Mouse (Mus musculus): ENCODE data around the gene Psme1. TPM values are rescaled to one million over a fixed set of nuclear protein-coding genes. Genes with fewer than 3 reads are reported as not detected.

Psme1 gene
- total and polyA plus RNA-seq, 3 experiments, result 85.9 to 205 TPM; not detected in 1

DNA sequence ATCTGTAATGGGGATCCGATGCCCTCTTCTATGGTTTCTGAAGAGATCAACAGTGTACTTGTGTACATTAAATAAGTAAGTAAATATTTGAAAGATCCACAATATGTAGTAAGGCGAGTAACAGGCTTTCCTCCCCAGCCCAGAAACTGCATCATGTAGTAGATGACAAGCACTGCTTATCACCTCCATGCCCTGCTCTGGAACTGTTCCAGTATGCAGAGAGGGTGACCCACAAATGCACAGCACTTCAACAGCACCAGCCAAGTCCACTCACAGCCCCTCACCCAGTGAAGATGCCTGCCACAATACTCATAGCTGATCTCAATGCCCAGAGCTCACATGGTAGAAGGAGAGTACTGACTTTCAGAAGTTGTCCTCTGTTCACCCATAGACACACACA is 7.3 kb upstream of the Psme1 start:
- Histone ChIP-seq H3K9ac (ENCODE audit: control insufficient read depth, low read depth, low read length, poor library complexity, severe bottlenecking) (no peak overlapping the region), H3K27ac (ENCODE audit: control insufficient read depth, low read depth, low read length) (no peak overlapping the region), H3K79me2 (ENCODE audit: control insufficient read depth, insufficient read depth, low read length, poor library complexity) (no peaks in the 10 kb centered on the region), H3K9me3 (replicated peaks; ENCODE audit: insufficient read depth, low read length) (no peaks in the 10 kb centered on the region), H3K27me3 (ENCODE audit: control insufficient read depth in 1 of 2, insufficient read depth in 2 of 2, low read length in 2 of 2) (no peaks in the 10 kb centered on the region), H3K4me1 (ENCODE audit: control insufficient read depth in 1 of 2, insufficient read depth in 2 of 2, low read length in 2 of 2) (peaks cover 5 to 8% of the 10 kb centered on the region in 2 experiments), H3K36me3 (ENCODE audit: control insufficient read depth in 1 of 2, insufficient read depth in 2 of 2, low read length in 2 of 2) (peaks cover 0 to 3% of the 10 kb centered on the region in 2 experiments; a peak in 2 of 4 replicates), H3K4me3 (ENCODE audit: control insufficient read depth in 1 of 2, insufficient read depth in 1 of 2, low read depth in 2 of 2, low read length in 2 of 2) (no peak overlapping the region)
- no peak for TF ChIP-seq ETS1 (IDR thresholded peaks at IDR 0.05; ENCODE audit: low read depth, low read length)
- TF ChIP-seq E2F4 (IDR thresholded peaks at IDR 0.05; ENCODE audit: borderline replicate concordance, low read depth, low read length), result no peak
- TF ChIP-seq EP300 (IDR thresholded peaks at IDR 0.05; ENCODE audit: low read depth in 1 of 2, low read length in 2 of 2), result no peak
- no peak for TF ChIP-seq UBTF (IDR thresholded peaks at IDR 0.05; ENCODE audit: borderline replicate concordance, insufficient read depth, low read depth, low read length)
- TF ChIP-seq GATA1 (IDR thresholded peaks at IDR 0.05; ENCODE audit: low read depth, low read length), result no peak
- no peak for TF ChIP-seq MAX (IDR thresholded peaks at IDR 0.05; ENCODE audit: low read length)
- TF ChIP-seq POLR2AphosphoS2 (IDR thresholded peaks at IDR 0.05; ENCODE audit: low read length), result no peak
- no peak for TF ChIP-seq RCOR1 (IDR thresholded peaks at IDR 0.05; ENCODE audit: low read depth, low read length)
- no peak for TF ChIP-seq TBP (IDR thresholded peaks at IDR 0.05; ENCODE audit: low read depth, low read length)
- TF ChIP-seq CHD2 (IDR thresholded peaks at IDR 0.05; ENCODE audit: low read length), result no peak
- TF ChIP-seq NRF1 (IDR thresholded peaks at IDR 0.05; ENCODE audit: insufficient read depth, low read depth, low read length, poor library complexity, severe bottlenecking), result no peak
- no peak for TF ChIP-seq HCFC1 (IDR thresholded peaks at IDR 0.05; ENCODE audit: low read depth, low read length)
- no peak for DNase-seq (ENCODE audit: low read depth, low spot score)

- no peak for DNase-seq (ENCODE audit: low read depth, low spot score)
- TF ChIP-seq SIN3A (IDR thresholded peaks at IDR 0.05; ENCODE audit: low read length) (no peak), GABPA (IDR thresholded peaks at IDR 0.05; ENCODE audit: low read depth, low read length) (no peak), TCF12 (IDR thresholded peaks at IDR 0.05; ENCODE audit: low read depth, low read length) (no peak), POLR2AphosphoS2 (IDR thresholded peaks at IDR 0.05; ENCODE audit: low read length) (no peak), ZMIZ1 (IDR thresholded peaks at IDR 0.05; ENCODE audit: low read depth, low read length) (no peak), EP300 (IDR thresholded peaks at IDR 0.05; ENCODE audit: low read depth in 1 of 2, low read length in 2 of 2) (no peak), GATA1 (IDR thresholded peaks at IDR 0.05; ENCODE audit: low read depth, low read length) (no peak), ZC3H11A (IDR thresholded peaks at IDR 0.05; ENCODE audit: low read depth, low read length) (no peak), CTCF (IDR thresholded peaks at IDR 0.05 in 2 of 3, conservative IDR thresholded peaks at IDR 0.05 in 1 of 3; ENCODE audit: control insufficient read depth in 1 of 3, insufficient read depth in 1 of 3, low read depth in 2 of 3, low read length in 3 of 3, poor library complexity in 1 of 3, severe bottlenecking in 1 of 3) (no peak), ELF1 (IDR thresholded peaks at IDR 0.05; ENCODE audit: low read depth, low read length) (no peak), UBTF (IDR thresholded peaks at IDR 0.05; ENCODE audit: borderline replicate concordance, insufficient read depth, low read depth, low read length) (no peak), CHD1 (IDR thresholded peaks at IDR 0.05; ENCODE audit: low read depth, low read length) (no peak), USF1 (IDR thresholded peaks at IDR 0.05; ENCODE audit: low read depth, low read length) (no peak), MXI1 (IDR thresholded peaks at IDR 0.05; ENCODE audit: low read depth, low read length) (no peak), POLR2A (IDR thresholded peaks at IDR 0.05; ENCODE audit: control insufficient read depth in 1 of 2, insufficient read depth in 1 of 2, low read depth in 1 of 2, low read length in 2 of 2, poor library complexity in 1 of 2) (no peak), BHLHE40 (IDR thresholded peaks at IDR 0.05; ENCODE audit: borderline replicate concordance, low read depth, low read length) (no peak), HCFC1 (IDR thresholded peaks at IDR 0.05; ENCODE audit: low read depth, low read length) (no peak), MYB (IDR thresholded peaks at IDR 0.05; ENCODE audit: low read depth, low read length) (no peak), RAD21 (IDR thresholded peaks at IDR 0.05; ENCODE audit: low read depth, low read length) (no peak)
- peaks cover 0 to 3% of the 10 kb centered on the region in 2 experiments; a peak in 2 of 4 replicates for H3K36me3 ChIP-seq (ENCODE audit: control insufficient read depth in 1 of 2, insufficient read depth in 2 of 2, low read length in 2 of 2)
- no peak overlapping the region for H3K9ac ChIP-seq (ENCODE audit: control insufficient read depth, low read depth, low read length, poor library complexity, severe bottlenecking)
- no peaks in the 10 kb centered on the region for H3K79me2 ChIP-seq (ENCODE audit: control insufficient read depth, insufficient read depth, low read length, poor library complexity)
- H3K4me3 ChIP-seq (ENCODE audit: control insufficient read depth in 1 of 2, insufficient read depth in 1 of 2, low read depth in 2 of 2, low read length in 2 of 2), result no peak overlapping the region
- no peaks in the 10 kb centered on the region for H3K27me3 ChIP-seq (ENCODE audit: control insufficient read depth in 1 of 2, insufficient read depth in 2 of 2, low read length in 2 of 2)
- peaks cover 5 to 8% of the 10 kb centered on the region in 2 experiments for H3K4me1 ChIP-seq (ENCODE audit: control insufficient read depth in 1 of 2, insufficient read depth in 2 of 2, low read length in 2 of 2)
- H3K9me3 ChIP-seq (replicated peaks; ENCODE audit: insufficient read depth, low read length), result no peaks in the 10 kb centered on the region
- H3K27ac ChIP-seq (ENCODE audit: control insufficient read depth, low read depth, low read length), result no peak overlapping the region
Measured at GRCm38 (mm10) chr14:55571760-55572159, 6.2 kb upstream of the Psme1 start.
